Mouse (Mus musculus): Measurements from ENCODE around the gene Asb13. TPM values are rescaled to one million over a fixed set of nuclear protein-coding genes. Genes with fewer than 3 reads are reported as not detected.
A peak's percentile ranks its signal among the peaks of the same experiment; 100 is the strongest.

Asb13 gene
- polyA plus RNA-seq, 1 experiment from 2014 or later, result 6.9 TPM

DNA sequence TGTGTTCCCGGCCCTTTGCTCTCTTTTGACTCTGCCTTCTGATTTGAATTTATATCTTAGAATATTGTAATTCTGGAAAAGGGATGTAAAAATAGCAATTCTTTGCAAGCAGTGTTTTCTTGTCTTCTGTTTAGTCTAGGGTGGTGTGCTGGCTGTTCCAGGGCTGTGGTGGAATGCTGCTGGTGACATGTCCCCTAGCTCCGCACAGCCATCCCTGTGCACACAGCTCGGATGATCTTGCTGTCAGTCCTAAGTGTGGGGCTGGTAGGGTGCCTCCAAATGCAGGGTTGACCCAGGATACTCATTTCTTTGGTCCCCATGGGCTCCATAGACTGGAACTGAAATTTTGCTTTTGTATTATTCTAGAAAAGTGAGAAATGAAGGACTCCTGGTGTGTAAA is 34.2 kb downstream of the Asb13 start:
- H3K36me3 ChIP-seq, result no peaks in the 10 kb centered on the region
- no peaks in the 10 kb centered on the region; the same call in 1 of the 2 replicates for H3K4me1 ChIP-seq (replicated peaks)
- no peaks in the 10 kb centered on the region for H3K9me3 ChIP-seq
- H3K4me2 ChIP-seq (replicated peaks), result no peak overlapping the region
- ATAC-seq, result no peak
- H3K4me3 ChIP-seq (replicated peaks), result no peak overlapping the region
- 89% methylated on average over 3 of the region's 3 CpGs for WGBS
- no peak overlapping the region for H3K9ac ChIP-seq
- H3K27ac ChIP-seq, result no peak overlapping the region
- H3K27me3 ChIP-seq (replicated peaks), result no peaks in the 10 kb centered on the region

DNA sequence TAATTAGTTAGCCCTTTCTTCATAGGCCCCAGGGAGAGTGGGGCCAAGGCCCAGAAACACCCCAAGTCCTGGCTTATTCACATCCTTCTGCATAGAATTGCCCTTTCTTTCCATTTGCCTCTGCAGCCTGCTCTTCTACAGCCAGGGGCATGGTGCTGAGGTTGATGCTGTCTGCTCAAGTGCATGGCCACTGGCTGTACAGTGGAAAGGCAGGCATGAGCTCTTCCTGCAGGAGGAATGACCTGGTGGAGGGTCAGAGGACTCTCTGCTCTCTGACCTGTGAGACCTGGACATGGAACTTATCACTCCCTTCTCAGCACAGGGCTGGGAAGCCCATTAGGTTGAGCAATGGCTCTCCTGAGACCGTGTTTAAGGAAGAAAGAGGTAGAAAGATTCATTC is 35.8 kb downstream of the Asb13 start:
- H3K4me1 ChIP-seq (replicated peaks), result no peaks in the 10 kb centered on the region; the same call in 1 of the 2 replicates
- no peaks in the 10 kb centered on the region for H3K27me3 ChIP-seq (replicated peaks)
- H3K27ac ChIP-seq, result no peak overlapping the region
- 72% methylated on average over 1 of the region's 1 CpGs for whole genome bisulfite sequencing
- H3K4me3 ChIP-seq (replicated peaks), result no peak overlapping the region
- H3K9me3 ChIP-seq, result no peaks in the 10 kb centered on the region
- ATAC-seq, result peak; percentile 31; the same call in 1 of the 2 replicates
- H3K4me2 ChIP-seq (replicated peaks), result no peak overlapping the region
- no peaks in the 10 kb centered on the region for H3K36me3 ChIP-seq
- H3K9ac ChIP-seq, result no peak overlapping the region

DNA sequence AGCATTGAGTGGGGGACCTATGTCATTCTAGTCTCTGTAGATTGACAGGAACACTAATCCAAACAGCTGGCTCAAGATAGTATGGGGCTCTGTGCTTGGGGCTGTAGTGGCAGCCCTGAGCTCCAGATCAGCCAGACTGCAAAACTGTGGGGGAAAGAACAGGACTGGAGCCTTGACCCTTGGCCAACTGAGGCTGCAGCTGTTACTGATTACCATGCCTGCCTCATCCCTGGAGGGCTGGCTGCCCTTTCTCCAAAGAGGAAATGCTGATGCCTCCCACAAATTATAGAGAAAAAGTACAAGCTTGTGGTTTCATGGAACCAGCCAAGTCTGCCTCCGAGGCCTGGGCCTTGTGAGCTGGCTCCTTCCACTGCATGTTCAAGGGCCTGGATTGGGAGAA is 36.2 kb downstream of the Asb13 start:
- Histone ChIP-seq H3K4me1 (replicated peaks) (no peaks in the 10 kb centered on the region; the same call in 1 of the 2 replicates), H3K36me3 (no peaks in the 10 kb centered on the region), H3K9ac (no peak overlapping the region), H3K9me3 (no peaks in the 10 kb centered on the region), H3K4me3 (replicated peaks) (no peak overlapping the region), H3K4me2 (replicated peaks) (no peak overlapping the region), H3K27me3 (replicated peaks) (no peaks in the 10 kb centered on the region), H3K27ac (no peak overlapping the region)
- ATAC-seq, result peak; percentile 75
- WGBS, result 63% methylated on average over 1 of the region's 1 CpGs

DNA sequence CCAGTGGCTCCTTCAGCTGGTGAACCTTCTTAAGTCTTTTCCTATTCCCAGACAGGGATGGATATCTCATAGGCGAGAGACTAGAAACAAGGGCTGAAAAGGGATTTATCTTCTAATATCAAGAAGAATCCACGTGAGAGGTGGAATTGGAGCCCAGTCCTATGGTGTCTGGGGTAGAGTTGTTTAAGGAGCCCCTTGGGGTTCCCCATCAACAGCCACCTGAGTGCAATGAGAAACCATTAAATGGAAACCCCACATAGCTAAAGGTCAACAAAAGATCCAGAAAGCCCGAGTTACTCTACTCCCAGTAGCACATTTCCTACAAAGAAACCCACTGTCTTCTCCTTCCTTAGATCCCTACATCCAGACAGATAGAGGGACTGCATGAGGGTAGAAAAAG is 39.3 kb downstream of the Asb13 start:
- no peak overlapping the region for H3K9ac ChIP-seq
- no peak overlapping the region for H3K4me3 ChIP-seq (replicated peaks)
- no peak overlapping the region for H3K27ac ChIP-seq
- H3K4me2 ChIP-seq (replicated peaks), result no peak overlapping the region
- ATAC-seq, result no peak
- H3K27me3 ChIP-seq (replicated peaks), result no peaks in the 10 kb centered on the region
- 76% methylated on average over 3 of the region's 3 CpGs for WGBS
- H3K36me3 ChIP-seq, result no peaks in the 10 kb centered on the region
- H3K4me1 ChIP-seq (replicated peaks), result no peaks in the 10 kb centered on the region; the same call in 1 of the 2 replicates
- no peaks in the 10 kb centered on the region for H3K9me3 ChIP-seq

DNA sequence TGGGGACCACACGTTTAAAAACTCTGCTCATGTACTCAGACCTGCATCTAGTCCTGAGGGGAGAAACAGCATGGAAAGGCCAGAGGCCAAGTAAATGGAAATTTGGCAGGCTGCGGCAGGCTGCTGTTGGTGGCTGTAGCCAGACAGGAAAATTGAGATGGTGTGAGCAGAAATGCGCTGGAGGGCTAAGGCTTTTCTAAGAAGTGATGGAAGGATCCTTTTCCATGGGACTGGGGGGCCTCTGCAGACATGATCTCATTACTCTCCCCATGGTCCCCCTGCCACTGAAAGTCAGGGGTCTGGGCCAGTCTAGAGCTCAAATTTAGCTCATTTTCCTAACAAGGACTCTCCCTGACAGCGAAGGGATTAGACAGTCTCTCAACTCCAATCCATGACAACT is 39.8 kb downstream of the Asb13 start:
- Histone ChIP-seq H3K4me3 (replicated peaks) (no peak overlapping the region), H3K27ac (no peak overlapping the region), H3K36me3 (no peaks in the 10 kb centered on the region), H3K4me1 (replicated peaks) (no peaks in the 10 kb centered on the region; the same call in 1 of the 2 replicates), H3K4me2 (replicated peaks) (no peak overlapping the region), H3K9me3 (no peaks in the 10 kb centered on the region), H3K9ac (no peak overlapping the region), H3K27me3 (replicated peaks) (no peaks in the 10 kb centered on the region)
- no peak for ATAC-seq
- WGBS, result 74% methylated on average over 4 of the region's 4 CpGs

DNA sequence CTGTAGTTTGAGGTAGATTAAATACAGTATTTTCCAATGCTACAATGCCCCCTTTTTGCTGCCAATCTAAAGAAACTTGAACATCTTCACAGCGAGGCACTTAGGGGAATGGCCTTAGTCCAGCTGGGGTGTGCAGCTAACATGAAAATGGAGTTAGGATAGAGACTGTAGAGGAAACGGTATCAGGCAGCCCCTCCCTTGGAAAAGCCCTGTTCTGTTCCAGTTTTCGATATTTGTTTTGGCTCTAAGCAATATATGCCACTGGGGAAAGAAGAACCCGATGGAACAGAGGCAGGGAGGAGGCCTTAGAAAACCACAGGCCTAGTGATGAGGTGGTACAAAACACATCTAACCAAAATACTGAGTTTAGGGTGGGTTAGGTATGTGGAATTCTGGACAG is 42.0 kb downstream of the Asb13 start:
- H3K4me3 ChIP-seq (replicated peaks), result no peak overlapping the region
- WGBS, result 83% methylated on average over 4 of the region's 4 CpGs
- H3K27me3 ChIP-seq (replicated peaks), result no peaks in the 10 kb centered on the region
- H3K4me2 ChIP-seq (replicated peaks), result no peak overlapping the region
- H3K4me1 ChIP-seq (replicated peaks), result no peaks in the 10 kb centered on the region
- H3K9ac ChIP-seq, result no peak overlapping the region
- H3K36me3 ChIP-seq, result no peaks in the 10 kb centered on the region
- H3K27ac ChIP-seq, result no peak overlapping the region
- H3K9me3 ChIP-seq, result no peaks in the 10 kb centered on the region
- no peak for ATAC-seq

DNA sequence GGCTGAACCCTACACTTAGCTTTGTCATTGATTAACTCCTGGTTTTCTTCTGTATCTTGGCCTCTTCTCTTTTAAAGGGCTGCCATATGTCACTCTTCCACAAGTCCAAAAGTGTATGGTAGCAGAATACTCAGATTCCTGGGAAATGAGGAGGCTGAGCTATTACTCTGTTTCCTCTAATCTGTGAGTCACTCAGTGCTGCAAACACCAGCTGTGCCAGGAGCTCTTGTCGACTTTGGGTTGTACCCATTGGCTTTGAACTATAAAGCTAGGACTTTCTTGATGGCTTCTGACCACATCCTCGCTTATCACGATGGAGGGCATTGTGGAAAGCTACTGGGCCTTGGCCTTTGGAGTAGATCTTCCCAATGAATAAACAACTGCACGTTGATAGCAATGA is 45.3 kb downstream of the Asb13 start:
- Histone ChIP-seq H3K27ac (no peak overlapping the region), H3K27me3 (replicated peaks) (no peaks in the 10 kb centered on the region), H3K9me3 (no peaks in the 10 kb centered on the region), H3K4me3 (replicated peaks) (no peak overlapping the region), H3K4me1 (replicated peaks) (no peaks in the 10 kb centered on the region), H3K4me2 (replicated peaks) (no peak overlapping the region), H3K36me3 (no peaks in the 10 kb centered on the region), H3K9ac (no peak overlapping the region)
- ATAC-seq, result no peak
- WGBS, result 77% methylated on average over 4 of the region's 4 CpGs

DNA sequence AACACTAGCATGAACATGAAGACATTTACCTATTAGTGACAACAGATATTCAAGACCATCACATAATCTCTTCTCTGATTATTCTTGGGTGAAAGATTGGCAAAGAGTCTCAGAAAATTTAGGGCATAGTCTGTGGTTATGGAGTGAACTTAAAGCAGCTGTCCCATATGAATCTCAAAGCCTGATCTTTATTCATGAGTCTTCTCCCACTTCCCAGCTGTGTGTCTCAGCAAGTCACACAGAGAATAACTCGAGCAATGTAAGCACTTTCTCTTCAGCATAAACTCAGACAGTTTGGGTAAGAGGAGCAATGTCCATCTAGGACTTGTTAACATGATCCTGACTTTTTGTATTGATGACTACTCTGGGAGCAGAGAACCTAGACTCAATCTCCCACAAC is 52.5 kb downstream of the Asb13 start:
- H3K27me3 ChIP-seq (replicated peaks), result no peaks in the 10 kb centered on the region
- WGBS, result 70% methylated on average over 1 of the region's 1 CpGs

DNA sequence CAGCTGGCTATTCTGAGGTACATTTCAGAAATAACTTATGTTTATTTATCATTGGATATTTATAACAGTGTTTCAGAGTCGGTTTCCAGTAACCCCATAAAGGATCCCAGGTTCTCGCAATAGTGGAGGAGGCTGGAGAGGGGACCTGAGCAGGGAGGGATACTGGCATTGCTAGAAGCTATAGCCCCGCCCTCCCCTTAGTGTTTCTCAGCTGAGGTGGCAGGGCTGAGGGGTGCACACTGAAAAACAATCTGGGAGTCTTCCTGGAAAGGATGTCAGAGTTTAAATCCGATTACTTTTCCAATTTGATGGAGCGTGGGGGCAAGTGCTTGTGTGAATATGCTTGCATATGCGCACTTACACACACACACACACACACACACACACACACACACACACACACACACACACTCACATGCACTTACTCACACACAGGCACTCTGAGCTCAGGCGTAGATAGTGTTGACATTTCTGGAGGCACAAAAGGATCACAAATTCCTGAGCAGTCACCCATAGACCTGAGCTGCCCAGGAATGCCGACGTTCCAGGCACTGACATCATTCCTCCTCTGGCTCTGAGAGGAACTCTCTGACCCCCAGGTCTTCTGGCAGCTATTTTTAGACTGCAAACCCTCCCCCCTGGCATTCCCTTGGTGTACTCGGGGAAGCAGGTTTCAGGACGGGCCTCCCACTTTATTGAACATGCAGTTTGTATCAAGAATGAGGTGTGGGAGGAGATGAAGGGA is 60.9 kb downstream of the Asb13 start:
- Histone ChIP-seq H3K4me2 (replicated peaks) (no peak overlapping the region), H3K9ac (no peak overlapping the region), H3K9me3 (no peaks in the 10 kb centered on the region), H3K27me3 (replicated peaks) (no peaks in the 10 kb centered on the region), H3K27ac (no peak overlapping the region), H3K4me3 (replicated peaks) (no peak overlapping the region), H3K4me1 (replicated peaks) (peaks cover 8% of the 10 kb centered on the region), H3K36me3 (no peaks in the 10 kb centered on the region)
- 11% methylated on average over 11 of the region's 11 CpGs for WGBS
- ATAC-seq, result peak; percentile 90

More for the DNA sequence above, 52.5 kb downstream of the Asb13 start:
- no peak overlapping the region for H3K4me3 ChIP-seq (replicated peaks)
- H3K9me3 ChIP-seq, result no peaks in the 10 kb centered on the region
- no peaks in the 10 kb centered on the region for H3K4me1 ChIP-seq (replicated peaks)
- no peak overlapping the region for H3K4me2 ChIP-seq (replicated peaks)
- no peak overlapping the region for H3K9ac ChIP-seq
- no peak overlapping the region for H3K27ac ChIP-seq
- no peak for ATAC-seq
- no peaks in the 10 kb centered on the region for H3K36me3 ChIP-seq

DNA sequence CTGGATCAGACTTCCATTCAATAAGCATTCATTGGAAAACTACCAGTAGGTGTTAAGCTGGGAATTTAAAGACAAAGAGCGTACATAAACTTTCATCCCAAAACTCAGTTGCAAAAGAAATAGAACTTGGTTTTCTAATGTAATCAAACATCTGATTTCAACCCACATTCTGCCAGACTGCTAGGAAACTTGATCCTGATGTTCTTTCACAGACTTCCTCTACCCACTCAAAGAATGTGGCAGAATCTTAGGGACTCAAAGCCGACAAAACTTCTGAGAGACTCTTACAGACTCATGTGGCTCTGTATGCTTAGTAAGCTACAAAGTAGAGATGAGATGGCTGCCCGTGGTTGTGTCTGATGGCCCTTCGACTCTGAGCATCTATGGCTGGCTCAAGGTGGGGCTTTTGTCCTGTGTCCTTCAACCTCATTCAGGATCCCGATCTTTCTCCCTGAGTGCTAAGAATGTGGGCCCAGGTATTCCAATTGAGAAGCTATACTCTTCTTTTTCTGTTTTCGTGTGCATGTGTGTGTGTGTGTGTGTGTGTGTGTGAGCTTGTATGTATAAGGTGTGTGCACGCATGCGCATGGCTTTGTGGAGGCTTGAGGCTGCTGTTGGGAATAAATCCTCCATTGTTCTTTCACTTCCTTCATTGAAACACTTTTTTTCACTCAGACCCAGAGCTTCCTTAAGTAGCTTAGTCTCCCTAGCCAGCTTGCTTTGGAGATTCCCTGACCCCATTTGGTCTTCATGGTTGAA is 63.3 kb downstream of the Asb13 start:
- H3K9ac ChIP-seq, result no peak overlapping the region
- ATAC-seq, result no peak

DNA sequence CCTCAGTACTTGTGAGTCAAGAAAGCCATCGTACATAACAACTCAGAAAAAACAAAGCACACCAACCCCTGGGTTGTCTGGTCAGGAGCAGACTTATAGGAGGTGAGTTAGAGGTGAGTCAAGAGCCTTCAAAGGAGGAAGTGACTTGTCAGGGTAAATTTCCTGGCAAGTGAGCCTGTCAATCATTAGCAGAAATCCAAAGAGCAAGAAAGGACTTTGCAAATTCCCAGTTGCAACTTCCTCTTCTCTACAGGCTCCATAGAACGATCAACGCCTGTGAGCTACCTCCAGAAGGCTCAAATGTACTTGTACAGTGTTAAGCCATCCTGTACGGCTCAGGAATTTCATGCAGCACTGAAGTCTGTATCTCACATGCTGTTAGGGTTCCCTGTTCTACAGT is 66.9 kb downstream of the Asb13 start:
- 55% methylated on average over 4 of the region's 4 CpGs for WGBS

More for the DNA sequence above, 63.3 kb downstream of the Asb13 start:
- Histone ChIP-seq H3K9me3 (no peaks in the 10 kb centered on the region), H3K27me3 (replicated peaks) (no peaks in the 10 kb centered on the region), H3K4me3 (replicated peaks) (no peak overlapping the region), H3K27ac (no peak overlapping the region), H3K4me2 (replicated peaks) (no peak overlapping the region), H3K4me1 (replicated peaks) (peaks cover 8% of the 10 kb centered on the region), H3K36me3 (no peaks in the 10 kb centered on the region)
- WGBS, result 82% methylated on average over 8 of the region's 8 CpGs

More for the DNA sequence above, 66.9 kb downstream of the Asb13 start:
- H3K36me3 ChIP-seq, result no peaks in the 10 kb centered on the region
- peak; percentile 93 for ATAC-seq
- H3K27ac ChIP-seq, result peak overlapping the region; percentile 37; the same call in 1 of the 2 replicates
- no peak overlapping the region for H3K4me2 ChIP-seq (replicated peaks)
- no peaks in the 10 kb centered on the region for H3K9me3 ChIP-seq
- no peak overlapping the region for H3K9ac ChIP-seq
- no peaks in the 10 kb centered on the region for H3K4me1 ChIP-seq (replicated peaks)
- H3K27me3 ChIP-seq (replicated peaks), result no peaks in the 10 kb centered on the region
- H3K4me3 ChIP-seq (replicated peaks), result no peak overlapping the region

Data from intestine, embryonic 15.5 days (tissue).